Mouse (Mus musculus) stomach, embryonic 14.5 days (tissue): ENCODE measurements around the gene Dstyk. TPM values are rescaled to one million over a fixed set of nuclear protein-coding genes. Genes with fewer than 3 reads are reported as not detected.

ENCODE experiments used
- ATAC-seq: fragments of 200-750 bp; cut with Nextera tagmentation; 2 replicates; pipeline ENCODE4 v1.8.0; 2017; ENCODE audit warnings: low read depth, moderate TSS enrichment; ENCODE audit not compliant: insufficient number of reproducible peaks, insufficient read depth, low FRiP score
- H3K27ac ChIP-seq: fragments of 300-500 bp; sonication (generic); 2 replicates; pipeline ENCODE4 v1.5.1; 2014; ENCODE audit warnings: mild to moderate bottlenecking, low read length, moderate library complexity, mixed read lengths
- H3K27me3 ChIP-seq: fragments of 300-500 bp; sonication (generic); 2 replicates; pipeline ENCODE4 v1.6.1; 2014; ENCODE audit warnings: low read length, control low read depth, mixed read lengths; ENCODE audit not compliant: control insufficient read depth, insufficient read depth
- H3K36me3 ChIP-seq: fragments of 300-500 bp; sonication (generic); 2 replicates; pipeline ENCODE4 v1.6.1; 2014; ENCODE audit warnings: mild to moderate bottlenecking, control low read depth, low read length, moderate library complexity, mixed read lengths; ENCODE audit not compliant: control insufficient read depth, insufficient read depth
- H3K4me1 ChIP-seq: fragments of 300-500 bp; sonication (generic); 2 replicates; pipeline ENCODE4 v1.6.1; 2014; ENCODE audit warnings: low read length, control low read depth, mixed read lengths; ENCODE audit not compliant: control insufficient read depth, insufficient read depth
- H3K4me2 ChIP-seq: fragments of 300-500 bp; sonication (generic); replicated peaks from 2 replicates; pipeline ENCODE4 v1.6.1; 2014; ENCODE audit warnings: low read depth, low read length, control low read depth
- H3K4me3 ChIP-seq: fragments of 300-500 bp; sonication (generic); 2 replicates; pipeline ENCODE4 v1.5.1; 2014; ENCODE audit warnings: low read depth, low read length, control low read depth
- H3K9ac ChIP-seq: fragments of 300-500 bp; sonication (generic); replicated peaks from 2 replicates; pipeline ENCODE4 v1.6.1; 2014; ENCODE audit warnings: low read depth, mild to moderate bottlenecking, control low read depth, low read length, moderate library complexity, mixed read lengths
- H3K9me3 ChIP-seq: fragments of 300-500 bp; sonication (generic); 2 replicates; pipeline ENCODE4 v1.6.1; 2016; ENCODE audit warnings: low read depth, low read length, control low read depth; ENCODE audit not compliant: control insufficient read depth
- WGBS: fragments of 180-500 bp; shearing (Covaris S2); extraction: QIAGEN DNeasy Blood & Tissue Kit; methylation state at CpG from one replicate; pipeline ENCODE4 v1.1.7; 2014; 5-methylcytosine and 5-hydroxymethylcytosine counted together
- polyA plus RNA-seq: library from polyadenylated mRNA; unstranded; fragments of >200 nt; fragmentation: Nextera tagmentation; extraction: Ambion mirVana; gene quantifications from 2 replicates; pipeline ENCODE4 v1.2.1, GENCODE M21; 2014

Gene Dstyk
- 17.3 and 20.9 TPM in 2 replicates for polyA plus RNA-seq

DNA sequence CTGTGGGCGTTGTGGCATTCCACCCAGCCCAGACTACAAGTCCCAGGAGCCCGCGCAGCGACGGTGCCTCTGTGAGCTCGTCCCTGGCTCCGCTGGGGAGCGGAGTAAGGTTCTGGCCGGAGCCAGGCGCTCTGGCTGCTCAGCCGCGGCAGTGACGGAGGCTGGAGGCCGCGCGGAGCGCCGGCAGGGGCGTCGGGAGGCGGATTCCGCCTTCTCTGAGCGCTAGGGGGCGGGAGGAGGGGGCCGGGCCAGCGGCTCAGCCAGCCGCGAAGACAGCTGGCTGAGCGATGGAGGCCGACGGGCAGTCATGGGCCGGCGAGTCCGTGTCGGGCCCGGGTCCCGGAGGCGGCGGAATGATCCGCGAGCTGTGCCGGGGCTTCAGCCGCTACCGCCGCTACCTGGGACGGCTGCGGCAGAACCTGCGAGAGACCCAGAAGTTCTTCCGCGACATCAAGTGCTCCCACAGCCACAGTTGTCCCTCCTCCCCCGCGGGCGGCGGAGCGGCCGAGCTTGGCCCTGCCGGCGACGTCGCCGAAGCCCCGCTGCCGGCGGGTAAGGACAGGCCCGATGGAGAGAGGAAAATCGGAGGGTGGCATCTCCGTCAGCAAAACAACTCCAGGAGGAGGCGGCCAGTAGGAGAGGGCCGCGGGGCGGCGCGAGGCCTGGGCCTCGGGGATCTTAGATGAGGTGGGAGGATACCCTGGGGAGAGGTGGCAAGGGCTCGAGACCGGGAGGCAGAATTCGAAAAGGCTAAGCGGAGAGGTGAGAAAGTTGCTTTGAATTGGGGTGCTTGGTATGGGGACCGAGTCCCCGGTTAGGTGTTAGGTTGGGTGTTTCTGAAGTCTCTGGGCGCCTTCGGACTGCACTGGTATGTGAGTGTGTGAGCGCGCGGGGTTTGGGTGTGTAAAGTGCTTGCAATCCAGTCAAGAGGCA, at the start of gene Dstyk:
TSS of gene Dstyk (plus strand) at position 237 of the 933 bp plus-strand sequence.
- ATAC-seq, result peak; percentile 97
- Histone ChIP-seq H3K27ac (peak within 1 kb of the TSS; percentile 92), H3K9me3 (no peaks in the 10 kb centered on the region), H3K27me3 (no peaks in the 10 kb centered on the region), H3K36me3 (no peaks in the 10 kb centered on the region), H3K4me2 (peak within 1 kb of the TSS; percentile 65), H3K9ac (peak within 1 kb of the TSS; percentile 79), H3K4me1 (peaks cover 15% of the 10 kb centered on the region; the same call in 1 of the 2 replicates), H3K4me3 (peak within 1 kb of the TSS; percentile 77)
- under 1% methylated on average over 85 of the region's 85 CpGs for WGBS

DNA sequence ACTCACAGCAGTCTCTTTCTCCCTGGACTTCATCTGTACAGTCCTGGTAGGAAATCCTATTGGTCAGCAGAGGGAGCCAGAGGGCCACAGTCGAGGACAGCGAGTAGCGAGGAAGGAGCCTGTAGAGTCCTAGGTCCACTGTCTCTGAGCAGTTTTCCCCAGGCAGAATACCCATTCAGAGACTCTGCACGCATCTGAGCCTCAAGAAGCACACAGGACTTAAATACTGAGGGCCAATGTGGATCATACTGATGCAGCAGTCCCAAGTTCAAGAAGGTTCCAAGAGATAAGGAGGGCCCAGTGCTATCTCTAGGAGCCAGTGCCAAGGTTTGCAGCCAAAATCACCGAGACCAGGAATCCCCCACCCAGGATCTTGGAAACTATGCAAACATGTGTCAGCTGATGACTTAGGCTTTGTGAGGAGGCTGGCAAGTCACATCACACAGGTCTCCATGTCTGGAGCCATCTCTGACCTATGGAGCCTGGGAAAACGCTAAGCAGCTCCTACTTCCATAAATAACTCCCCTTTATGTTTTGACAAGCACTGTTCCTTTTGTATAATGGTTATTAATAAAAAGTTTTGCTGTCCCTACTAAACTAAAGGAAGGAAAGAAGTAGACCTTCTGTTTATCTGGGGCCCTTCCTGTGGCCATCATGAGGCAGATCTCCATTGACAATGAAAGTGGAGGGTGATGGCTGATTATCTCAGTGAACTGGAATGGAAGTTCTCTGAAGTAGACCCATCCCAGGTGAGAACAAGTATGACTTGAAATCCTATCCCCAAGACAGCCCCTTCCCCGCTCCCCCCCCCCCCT, 49.5 kb upstream of the Dstyk start:
- H3K4me2 ChIP-seq, result no peak overlapping the region
- peaks cover 12% of the 10 kb centered on the region for H3K4me1 ChIP-seq
- H3K9me3 ChIP-seq, result no peaks in the 10 kb centered on the region
- H3K4me3 ChIP-seq, result no peak overlapping the region
- peaks cover 4% of the 10 kb centered on the region; the same call in 1 of the 2 replicates for H3K36me3 ChIP-seq
- H3K9ac ChIP-seq, result no peak overlapping the region
- no peak overlapping the region for H3K27ac ChIP-seq
- ATAC-seq, result peak; percentile 77; the same call in 1 of the 2 replicates
- H3K27me3 ChIP-seq, result no peaks in the 10 kb centered on the region
- 26% methylated on average over 7 of the region's 7 CpGs for WGBS

GRCm38 (mm10) chr1:132370681-132371173, 46.6 kb upstream of the Dstyk start:
- Histone ChIP-seq H3K27ac (no peak overlapping the region), H3K36me3 (peaks cover 4% of the 10 kb centered on the region; the same call in 1 of the 2 replicates), H3K27me3 (no peaks in the 10 kb centered on the region), H3K9me3 (no peaks in the 10 kb centered on the region), H3K9ac (no peak overlapping the region), H3K4me2 (no peak overlapping the region), H3K4me3 (no peak overlapping the region), H3K4me1 (peaks cover 32% of the 10 kb centered on the region)
- ATAC-seq, result no peak
- 72% methylated on average over 9 of the region's 9 CpGs for WGBS

DNA sequence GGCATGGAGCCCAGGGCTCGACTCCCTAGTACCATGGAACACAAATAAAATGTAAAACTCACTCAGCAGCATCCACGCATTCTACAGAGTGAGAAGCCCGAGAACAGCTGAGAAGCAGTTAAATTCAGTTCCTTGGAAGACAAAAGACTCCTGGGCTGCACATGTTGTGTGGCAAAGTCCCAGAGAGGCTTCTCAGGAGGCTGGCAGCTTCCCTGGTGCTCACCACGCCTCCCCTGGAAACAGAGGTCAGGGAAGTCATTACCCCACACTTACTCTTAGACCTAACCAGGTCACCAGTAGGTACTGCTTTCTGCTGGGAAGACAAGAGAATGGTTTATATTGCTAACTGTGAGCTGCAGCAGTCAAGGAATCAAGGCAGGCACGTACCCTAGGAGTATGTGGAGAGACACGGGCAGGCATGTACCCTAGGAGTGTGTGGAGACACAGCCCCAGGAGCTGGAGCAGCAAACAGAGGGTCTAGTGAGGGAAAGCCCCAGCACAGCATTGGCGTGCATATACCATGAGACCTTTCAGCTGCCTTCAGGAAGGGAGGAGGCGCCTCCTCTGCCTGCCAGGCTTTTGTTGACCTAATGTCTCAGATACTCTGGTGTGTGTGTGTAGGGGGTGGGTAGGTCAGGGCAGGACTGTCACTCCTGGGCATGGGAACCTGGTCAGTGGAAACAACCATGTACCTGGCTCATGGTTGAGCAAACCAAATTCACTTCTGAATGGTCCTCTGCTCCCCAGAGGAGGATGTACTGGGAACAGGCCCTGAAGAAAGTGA, 45.9 kb upstream of the Dstyk start:
- no peak overlapping the region for H3K4me2 ChIP-seq
- H3K36me3 ChIP-seq, result peaks cover 4% of the 10 kb centered on the region; the same call in 1 of the 2 replicates
- no peaks in the 10 kb centered on the region for H3K9me3 ChIP-seq
- H3K27ac ChIP-seq, result 0 out of 2 replicates have a peak overlapping the region, but pooled peaks have one; percentile 22
- no peak overlapping the region for H3K4me3 ChIP-seq
- H3K4me1 ChIP-seq, result peaks cover 35% of the 10 kb centered on the region
- no peak overlapping the region for H3K9ac ChIP-seq
- H3K27me3 ChIP-seq, result no peaks in the 10 kb centered on the region
- WGBS, result 64% methylated on average over 8 of the region's 8 CpGs
- ATAC-seq, result no peak

DNA sequence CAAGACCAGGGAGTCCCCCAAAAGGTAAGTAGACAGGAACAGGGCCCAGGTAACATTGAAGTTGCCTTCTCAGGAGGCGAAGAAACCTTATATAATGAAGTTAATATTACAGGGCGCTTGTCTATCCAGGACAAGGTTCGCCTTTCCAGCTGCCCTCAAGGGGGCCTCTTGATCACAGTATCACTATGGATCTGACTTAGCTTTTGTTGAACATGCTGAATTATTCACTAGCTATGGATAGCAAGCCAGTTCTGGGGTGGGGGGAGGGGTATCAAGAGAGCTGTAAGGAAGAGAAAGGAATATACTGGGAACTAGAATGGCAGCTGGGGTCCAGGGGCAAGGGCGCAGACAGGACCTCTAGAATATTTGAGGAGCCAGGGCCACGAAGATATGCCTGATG, 45.0 kb upstream of the Dstyk start:
- peaks cover 43% of the 10 kb centered on the region for H3K4me1 ChIP-seq
- H3K9ac ChIP-seq, result no peak overlapping the region
- no peaks in the 10 kb centered on the region for H3K27me3 ChIP-seq
- H3K4me3 ChIP-seq, result no peak overlapping the region
- H3K36me3 ChIP-seq, result peaks cover 4% of the 10 kb centered on the region; the same call in 1 of the 2 replicates
- ATAC-seq, result no peak
- no peaks in the 10 kb centered on the region for H3K9me3 ChIP-seq
- no peak overlapping the region for H3K27ac ChIP-seq
- 88% methylated on average over 5 of the region's 5 CpGs for WGBS
- no peak overlapping the region for H3K4me2 ChIP-seq

DNA sequence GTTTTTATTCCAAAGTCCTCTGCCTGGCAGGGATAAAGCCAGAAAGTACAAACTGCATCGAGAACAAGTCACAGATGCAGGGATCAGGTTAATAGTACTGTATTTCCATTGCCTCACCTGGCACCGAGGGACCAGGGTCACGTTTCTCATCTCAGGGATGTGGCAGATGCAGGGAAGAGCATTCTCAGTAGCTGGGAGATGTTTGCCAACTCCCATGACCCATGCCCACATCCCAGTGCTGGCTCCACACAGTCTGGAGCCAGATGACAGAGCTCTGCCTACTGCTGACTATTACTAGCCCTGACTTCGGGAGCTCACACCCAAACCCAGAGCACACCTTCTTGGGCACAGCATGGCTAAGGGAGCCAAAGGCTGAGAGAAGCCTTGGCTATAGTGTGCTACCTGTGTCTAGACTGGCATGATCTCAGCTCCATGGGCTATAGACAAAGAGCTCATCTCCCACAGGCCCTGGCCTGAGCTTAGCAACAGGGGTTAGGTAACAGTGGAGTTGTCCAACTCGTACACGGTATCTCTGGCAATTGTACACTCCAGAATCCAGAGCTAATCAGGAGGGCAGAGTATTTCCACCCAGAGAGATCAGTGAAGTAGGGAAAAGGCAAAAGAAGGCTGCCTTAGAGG, 44.3 kb upstream of the Dstyk start:
- ATAC-seq, result no peak
- Histone ChIP-seq H3K27me3 (no peaks in the 10 kb centered on the region), H3K9me3 (no peaks in the 10 kb centered on the region), H3K9ac (no peak overlapping the region), H3K4me3 (no peak overlapping the region), H3K36me3 (peaks cover 4% of the 10 kb centered on the region; the same call in 1 of the 2 replicates), H3K4me1 (peaks cover 48% of the 10 kb centered on the region), H3K27ac (no peak overlapping the region), H3K4me2 (no peak overlapping the region)
- 86% methylated on average over 6 of the region's 6 CpGs for WGBS

DNA sequence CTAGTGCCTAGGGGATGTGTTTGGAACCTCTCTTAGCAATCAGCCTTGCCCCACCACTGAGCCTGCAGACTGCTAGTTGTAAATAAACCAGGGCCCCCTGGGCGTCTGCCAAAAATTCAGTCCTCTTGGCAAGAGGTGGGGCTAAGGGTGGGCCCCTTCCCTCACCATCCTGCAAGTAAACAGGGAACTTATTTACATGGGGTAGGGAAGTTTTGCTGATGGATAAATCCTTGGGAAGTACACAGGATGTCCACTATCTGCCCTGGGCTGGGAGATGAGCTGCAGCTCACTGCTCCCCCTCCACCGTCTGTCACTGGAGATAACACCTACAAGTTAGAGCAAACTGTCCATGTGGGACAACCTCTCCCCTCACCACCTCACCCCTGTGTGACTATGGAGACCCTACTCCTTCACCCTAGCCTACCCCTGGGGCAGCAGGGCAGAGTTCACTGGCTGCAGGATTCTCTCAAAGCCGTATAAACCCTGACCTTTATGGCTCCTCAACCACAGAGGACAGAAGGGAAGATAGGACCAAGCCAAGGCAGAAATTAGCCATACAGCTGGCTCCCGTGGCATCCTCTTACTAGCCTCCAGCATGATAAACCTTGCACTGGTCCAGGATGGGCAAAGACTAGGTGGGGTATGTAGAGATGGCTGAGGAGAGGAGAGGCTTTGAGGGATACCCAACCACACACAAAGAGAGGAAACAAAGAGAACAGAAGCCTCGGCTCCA, 43.0 kb upstream of the Dstyk start:
- no peak overlapping the region for H3K4me2 ChIP-seq
- 28% methylated on average over 5 of the region's 5 CpGs for WGBS
- peaks cover 11% of the 10 kb centered on the region for H3K36me3 ChIP-seq
- peaks cover 48% of the 10 kb centered on the region for H3K4me1 ChIP-seq
- H3K27ac ChIP-seq, result peak overlapping the region; percentile 4; the same call in 1 of the 2 replicates
- peak; percentile 42; the same call in 1 of the 2 replicates for ATAC-seq
- no peaks in the 10 kb centered on the region for H3K27me3 ChIP-seq
- no peaks in the 10 kb centered on the region for H3K9me3 ChIP-seq
- no peak overlapping the region for H3K4me3 ChIP-seq
- no peak overlapping the region for H3K9ac ChIP-seq
